8 mouse cellular contexts compared by ENCODE assay signal in genomic region chr5:122993811-122994210, GRCm38 (mm10). TPM values are rescaled to one million over a fixed set of nuclear protein-coding genes. Genes with fewer than 3 reads are reported as not detected.
DNase-seq lines count a peak whose midpoint lies in the region; ATAC-seq lines count a peak whose summit lies in the region.

No protein-coding gene starts in this region.

- H3K27ac ChIP-seq in forebrain, embryonic 10.5 days = peak overlapping the region; percentile 85
- H3K27ac ChIP-seq in forebrain, embryonic 16.5 days (ENCODE audit: low read length) = no peak overlapping the region
- peak overlapping the region; percentile 78 for H3K27ac ChIP-seq in kidney, embryonic 15.5 days
- 0 out of 2 replicates have a peak overlapping the region, but pooled peaks have one; percentile 45 for H3K27ac ChIP-seq in embryonic facial prominence, embryonic 15.5 days (replicated peaks)
- no peak overlapping the region for H3K27ac ChIP-seq in liver, embryonic 13.5 days

- no peaks in the 10 kb centered on the region for H3K27me3 ChIP-seq in forebrain, embryonic 10.5 days (ENCODE audit: poor library complexity, severe bottlenecking)
- H3K27me3 ChIP-seq in forebrain, embryonic 16.5 days (replicated peaks; ENCODE audit: control insufficient read depth, insufficient read depth, low read length) = no peaks in the 10 kb centered on the region
- H3K27me3 ChIP-seq in kidney, embryonic 15.5 days = no peaks in the 10 kb centered on the region
- H3K27me3 ChIP-seq in embryonic facial prominence, embryonic 15.5 days = no peaks in the 10 kb centered on the region
- peaks cover 8% of the 10 kb centered on the region; the same call in 1 of the 2 replicates for H3K27me3 ChIP-seq in liver, embryonic 13.5 days

- DNase-seq in forebrain, embryonic 10.5 days (ENCODE audit: extremely low spot score, low spot score) = no peak
- DNase-seq in kidney, adult 8-10 months = no peak
- no peak for DNase-seq in liver, embryonic 13.5 days
- no peak for DNase-seq in ovary, postnatal 10 days (ENCODE audit: low spot score)
- DNase-seq in thymus, postnatal 0 days (ENCODE audit: low spot score) = no peak

- 58% methylated on average over 2 of the region's 2 CpGs for WGBS in forebrain, embryonic 10.5 days
- 62% methylated on average over 2 of the region's 2 CpGs for WGBS in forebrain, embryonic 16.5 days
- 39% methylated on average over 2 of the region's 2 CpGs for WGBS in kidney, embryonic 15.5 days
- WGBS in embryonic facial prominence, embryonic 15.5 days = 26% methylated on average over 2 of the region's 2 CpGs
- WGBS in liver, embryonic 13.5 days (ENCODE audit: insufficient replicate concordance) = 53% methylated on average over 2 of the region's 2 CpGs

- no peak for ATAC-seq in forebrain, embryonic 16.5 days
- no peak for ATAC-seq in kidney, embryonic 15.5 days (replicated peaks; ENCODE audit: low FRiP score)
- ATAC-seq in embryonic facial prominence, embryonic 15.5 days (ENCODE audit: insufficient number of reproducible peaks, low FRiP score, low TSS enrichment, low read depth) = no peak
- no peak for ATAC-seq in liver, embryonic 13.5 days (ENCODE audit: low read depth)

- H3K4me1 ChIP-seq in forebrain, embryonic 10.5 days = peaks cover 64% of the 10 kb centered on the region
- peaks cover 29% of the 10 kb centered on the region for H3K4me1 ChIP-seq in forebrain, embryonic 16.5 days (replicated peaks; ENCODE audit: control insufficient read depth, insufficient read depth, low read length)
- H3K4me1 ChIP-seq in kidney, embryonic 15.5 days = peaks cover 44% of the 10 kb centered on the region
- H3K4me1 ChIP-seq in embryonic facial prominence, embryonic 15.5 days = peaks cover 18% of the 10 kb centered on the region
- peaks cover 42% of the 10 kb centered on the region for H3K4me1 ChIP-seq in liver, embryonic 13.5 days (replicated peaks)

- H3K4me3 ChIP-seq in forebrain, embryonic 10.5 days = peak overlapping the region; percentile 16; the same call in 1 of the 2 replicates
- no peak overlapping the region for H3K4me3 ChIP-seq in forebrain, embryonic 16.5 days (replicated peaks; ENCODE audit: low read length)
- H3K4me3 ChIP-seq in kidney, embryonic 15.5 days (replicated peaks) = peak overlapping the region; percentile 30; the same call in 1 of the 2 replicates
- peak overlapping the region; percentile 21; the same call in 1 of the 2 replicates for H3K4me3 ChIP-seq in embryonic facial prominence, embryonic 15.5 days (replicated peaks)
- H3K4me3 ChIP-seq in liver, embryonic 13.5 days (replicated peaks) = peak overlapping the region; percentile 32; the same call in 1 of the 2 replicates

- no peak overlapping the region for H3K4me2 ChIP-seq in forebrain, embryonic 16.5 days (ENCODE audit: low read length)
- H3K4me2 ChIP-seq in kidney, embryonic 15.5 days = peak overlapping the region; percentile 53
- peak overlapping the region; percentile 36 for H3K4me2 ChIP-seq in embryonic facial prominence, embryonic 15.5 days (replicated peaks)
- peak overlapping the region; percentile 49 for H3K4me2 ChIP-seq in liver, embryonic 13.5 days

- H3K9me3 ChIP-seq in forebrain, embryonic 10.5 days = no peaks in the 10 kb centered on the region
- H3K9me3 ChIP-seq in forebrain, embryonic 16.5 days (ENCODE audit: control insufficient read depth, low read length) = no peaks in the 10 kb centered on the region
- no peaks in the 10 kb centered on the region for H3K9me3 ChIP-seq in kidney, embryonic 15.5 days (replicated peaks)
- no peaks in the 10 kb centered on the region for H3K9me3 ChIP-seq in embryonic facial prominence, embryonic 15.5 days (replicated peaks)
- no peaks in the 10 kb centered on the region for H3K9me3 ChIP-seq in liver, embryonic 13.5 days (replicated peaks)

- H3K36me3 ChIP-seq in forebrain, embryonic 10.5 days (replicated peaks) = peaks cover 20% of the 10 kb centered on the region
- H3K36me3 ChIP-seq in forebrain, embryonic 16.5 days (ENCODE audit: control insufficient read depth, insufficient read depth) = no peaks in the 10 kb centered on the region
- peaks cover 11% of the 10 kb centered on the region; the same call in 1 of the 2 replicates for H3K36me3 ChIP-seq in kidney, embryonic 15.5 days
- no peaks in the 10 kb centered on the region for H3K36me3 ChIP-seq in embryonic facial prominence, embryonic 15.5 days
- no peaks in the 10 kb centered on the region for H3K36me3 ChIP-seq in liver, embryonic 13.5 days

- no peak overlapping the region for H3K9ac ChIP-seq in forebrain, embryonic 16.5 days (replicated peaks; ENCODE audit: low read depth, low read length)
- 0 out of 2 replicates have a peak overlapping the region, but pooled peaks have one; percentile 26 for H3K9ac ChIP-seq in kidney, embryonic 15.5 days
- no peak overlapping the region for H3K9ac ChIP-seq in embryonic facial prominence, embryonic 15.5 days
- H3K9ac ChIP-seq in liver, embryonic 13.5 days = peak overlapping the region; percentile 22; the same call in 1 of the 2 replicates

RNA-seq across cellular contexts. Expression of gene Kdm2b, which starts 4.2 kb away (rescaled TPM):
- 83.3 and 83.4 TPM in 2 replicates for polyA plus RNA-seq in forebrain, embryonic 10.5 days (2016; fragmentation: Nextera tagmentation; extraction: Ambion mirVana)
- polyA plus RNA-seq in forebrain, embryonic 16.5 days (2015; fragmentation: Nextera tagmentation; extraction: Ambion mirVana) = 157 and 166 TPM in 2 replicates
- 92.2 and 96.8 TPM in 2 replicates for polyA plus RNA-seq in kidney, embryonic 15.5 days (2015; fragmentation: Nextera tagmentation; extraction: Ambion mirVana)
- polyA plus RNA-seq in embryonic facial prominence, embryonic 15.5 days (2015; fragmentation: Nextera tagmentation; extraction: Ambion mirVana) = 42.9 and 43.9 TPM in 2 replicates
- 21.3 and 23.6 TPM in 2 replicates for polyA plus RNA-seq in liver, embryonic 13.5 days (2015; fragmentation: Nextera tagmentation; extraction: Ambion mirVana)
- polyA plus RNA-seq in thymus, postnatal 0 days (2015; fragmentation: Nextera tagmentation; extraction: Ambion mirVana) = 29.6 and 31.8 TPM in 2 replicates

RNA-seq across cellular contexts. Expression of gene Orai1, which starts 21.1 kb away (rescaled TPM):
- polyA plus RNA-seq in forebrain, embryonic 10.5 days (2016; fragmentation: Nextera tagmentation; extraction: Ambion mirVana) = 6.9 and 7.9 TPM in 2 replicates
- polyA plus RNA-seq in forebrain, embryonic 16.5 days (2015; fragmentation: Nextera tagmentation; extraction: Ambion mirVana) = 13.0 and 13.8 TPM in 2 replicates
- 17.5 and 18.5 TPM in 2 replicates for polyA plus RNA-seq in kidney, embryonic 15.5 days (2015; fragmentation: Nextera tagmentation; extraction: Ambion mirVana)
- 16.8 and 17.3 TPM in 2 replicates for polyA plus RNA-seq in embryonic facial prominence, embryonic 15.5 days (2015; fragmentation: Nextera tagmentation; extraction: Ambion mirVana)
- polyA plus RNA-seq in liver, embryonic 13.5 days (2015; fragmentation: Nextera tagmentation; extraction: Ambion mirVana) = 6.6 and 8.2 TPM in 2 replicates
- 16.1 and 17.3 TPM in 2 replicates for polyA plus RNA-seq in thymus, postnatal 0 days (2015; fragmentation: Nextera tagmentation; extraction: Ambion mirVana)

RNA-seq across cellular contexts. Expression of gene Morn3, which starts 53.0 kb away (rescaled TPM):
- 0.26 and 0.33 TPM in 2 replicates for polyA plus RNA-seq in forebrain, embryonic 10.5 days (2016; fragmentation: Nextera tagmentation; extraction: Ambion mirVana)
- 1.7 TPM in 1 of 2 replicates, not detected in the other for polyA plus RNA-seq in forebrain, embryonic 16.5 days (2015; fragmentation: Nextera tagmentation; extraction: Ambion mirVana)
- 0.26 TPM in 1 of 2 replicates, not detected in the other for polyA plus RNA-seq in kidney, embryonic 15.5 days (2015; fragmentation: Nextera tagmentation; extraction: Ambion mirVana)
- polyA plus RNA-seq in embryonic facial prominence, embryonic 15.5 days (2015; fragmentation: Nextera tagmentation; extraction: Ambion mirVana) = 4.7 and 11.2 TPM in 2 replicates
- polyA plus RNA-seq in liver, embryonic 13.5 days (2015; fragmentation: Nextera tagmentation; extraction: Ambion mirVana) = not detected in 2 replicates
- 0.58 and 0.60 TPM in 2 replicates for polyA plus RNA-seq in thymus, postnatal 0 days (2015; fragmentation: Nextera tagmentation; extraction: Ambion mirVana)

Comparison
In these comparisons a context has a peak if more than half of its experiments do, and no peak if none do; other contexts are left out.
1. H3K27ac ChIP-seq: peak in forebrain, embryonic 10.5 days (single experiment), kidney, embryonic 15.5 days (single experiment) and embryonic facial prominence, embryonic 15.5 days (single experiment); none in forebrain, embryonic 16.5 days (single experiment) and liver, embryonic 13.5 days (single experiment).
2. H3K9ac ChIP-seq: peak in kidney, embryonic 15.5 days (single experiment) and liver, embryonic 13.5 days (single experiment); none in forebrain, embryonic 16.5 days (single experiment) and embryonic facial prominence, embryonic 15.5 days (single experiment).